Mouse (Mus musculus): ENCODE results near the gene Naa80.

The Naa80 gene

GRCm38 (mm10) chr9:107618778-107619545, 40.3 kb downstream of the Naa80 start:
- DNase-seq (ENCODE audit: low spot score), result no peak

- DNase-seq (ENCODE audit: low spot score), result no peak
These were observed 40.8 kb downstream of the Naa80 start for GRCm38 (mm10) chr9:107619546-107619879.

- DNase-seq (ENCODE audit: low spot score), result no peak
These were observed 42.3 kb downstream of the Naa80 start for GRCm38 (mm10) chr9:107620954-107621353.

- DNase-seq (ENCODE audit: low spot score), result no peak
These were observed 45.9 kb downstream of the Naa80 start for GRCm38 (mm10) chr9:107624539-107624938.

- no peak for DNase-seq (ENCODE audit: low spot score)
These were observed 46.3 kb downstream of the Naa80 start for GRCm38 (mm10) chr9:107624951-107625350.

- DNase-seq (ENCODE audit: low spot score), result no peak
These were observed 46.9 kb downstream of the Naa80 start for GRCm38 (mm10) chr9:107625351-107626128.

GRCm38 (mm10) chr9:107626158-107626843, 47.6 kb downstream of the Naa80 start:
- no peak for DNase-seq (ENCODE audit: low spot score)

GRCm38 (mm10) chr9:107626844-107627277, 48.2 kb downstream of the Naa80 start:
- no peak for DNase-seq (ENCODE audit: low spot score)

- DNase-seq (ENCODE audit: low spot score), result no peak
These were observed 48.9 kb downstream of the Naa80 start for GRCm38 (mm10) chr9:107627387-107628255.

GRCm38 (mm10) chr9:107628721-107629410, 50.2 kb downstream of the Naa80 start:
- no peak for DNase-seq (ENCODE audit: low spot score)

- no peak for DNase-seq (ENCODE audit: low spot score)
These were observed 50.7 kb downstream of the Naa80 start for GRCm38 (mm10) chr9:107629411-107629730.

- DNase-seq (ENCODE audit: low spot score), result no peak
These were observed 51.3 kb downstream of the Naa80 start for GRCm38 (mm10) chr9:107629901-107630425.

- DNase-seq (ENCODE audit: low spot score), result no peak
These were observed 51.9 kb downstream of the Naa80 start for GRCm38 (mm10) chr9:107630576-107630975.

GRCm38 (mm10) chr9:107631311-107631826, 52.7 kb downstream of the Naa80 start:
- no peak for DNase-seq (ENCODE audit: low spot score)

GRCm38 (mm10) chr9:107631861-107632260, 53.2 kb downstream of the Naa80 start:
- no peak for DNase-seq (ENCODE audit: low spot score)

GRCm38 (mm10) chr9:107632478-107632877, 53.8 kb downstream of the Naa80 start:
- DNase-seq (ENCODE audit: low spot score), result no peak

GRCm38 (mm10) chr9:107633091-107633660, 54.5 kb downstream of the Naa80 start:
- no peak for DNase-seq (ENCODE audit: low spot score)

Data from layer of hippocampus, adult 9-10 months (tissue).